Mouse (Mus musculus): Measurements from ENCODE around the gene I0C0044D17Rik. TPM values are rescaled to one million over a fixed set of nuclear protein-coding genes. Genes with fewer than 3 reads are reported as not detected.
"Not testable (repeated sequence)": the region's sequence is repeated elsewhere in the genome, so short reads cannot be mapped to it uniquely, and the experiment has no call there.

I0C0044D17Rik gene
- total RNA-seq (2021) = not detected
- long read RNA-seq, experiment 1 = 0 reads
- long read RNA-seq, experiment 2 = 0 reads

- DNase-seq = not testable (repeated sequence)
These were observed at the start of gene I0C0044D17Rik for GRCm38 (mm10) chr4:98823740-98824139. Gene I0C0044D17Rik (minus strand): TSS chr4:98823840.

DNA sequence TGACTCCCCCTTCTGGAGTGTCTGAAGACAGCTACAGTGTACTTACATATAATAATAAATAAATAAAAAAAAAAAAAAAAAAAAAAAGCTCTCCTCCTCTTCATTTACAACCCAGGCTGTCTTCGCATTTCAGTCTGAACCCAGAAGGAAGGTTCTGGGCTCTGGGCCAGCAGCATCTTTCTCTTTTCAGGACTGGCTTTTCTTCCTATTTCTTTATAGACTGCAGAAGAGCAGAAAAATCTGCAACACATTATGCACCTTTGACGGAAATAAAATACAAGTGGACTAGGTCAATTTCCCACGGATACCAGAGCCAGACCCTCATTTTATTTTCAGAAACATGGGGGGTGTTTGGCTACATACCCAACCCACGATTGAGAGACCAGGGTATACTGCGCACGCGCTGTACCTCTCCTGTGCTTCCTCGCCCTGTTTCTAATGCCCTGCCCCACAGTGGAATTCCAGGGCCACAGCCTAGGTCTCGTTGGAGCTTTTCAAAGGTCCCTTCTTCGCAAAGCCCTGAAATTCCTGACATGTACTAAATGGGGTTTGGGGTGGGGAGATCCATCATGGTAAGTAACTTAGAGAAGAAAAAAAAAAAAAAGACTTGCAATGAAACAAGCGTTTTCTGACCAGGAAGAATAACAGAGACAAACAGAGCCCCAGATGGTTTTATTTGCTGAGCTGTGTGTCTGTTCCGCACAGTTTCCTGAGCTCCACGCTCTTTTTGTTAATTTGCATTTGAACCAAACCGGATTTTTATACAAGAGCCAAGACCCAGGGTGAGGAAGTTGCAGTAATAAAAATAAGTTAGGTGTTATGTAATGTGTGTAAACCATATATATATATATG lies 42.0 kb upstream of the I0C0044D17Rik start:
- peak; percentile 39 for DNase-seq

DNA sequence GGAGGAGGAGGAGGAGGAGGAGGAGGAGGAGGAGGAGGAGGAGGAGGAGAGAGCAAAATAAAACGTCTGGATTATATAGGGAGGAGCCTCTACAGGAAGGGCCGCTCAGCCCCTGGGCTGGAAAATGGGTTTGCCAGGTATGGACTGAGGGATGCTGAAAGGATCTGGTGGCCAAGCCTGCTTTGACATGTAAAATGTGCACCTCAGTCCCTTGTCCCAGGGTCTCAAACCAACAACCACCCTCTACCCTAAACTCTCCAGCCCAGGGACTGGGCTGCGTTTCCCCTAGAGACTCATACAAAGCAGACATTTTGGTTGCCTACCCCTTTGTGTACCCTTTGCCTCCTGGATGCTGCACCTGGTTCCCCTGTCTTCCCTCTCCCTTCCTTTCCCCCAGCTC lies 40.9 kb upstream of the I0C0044D17Rik start:
- no peak for DNase-seq

DNA sequence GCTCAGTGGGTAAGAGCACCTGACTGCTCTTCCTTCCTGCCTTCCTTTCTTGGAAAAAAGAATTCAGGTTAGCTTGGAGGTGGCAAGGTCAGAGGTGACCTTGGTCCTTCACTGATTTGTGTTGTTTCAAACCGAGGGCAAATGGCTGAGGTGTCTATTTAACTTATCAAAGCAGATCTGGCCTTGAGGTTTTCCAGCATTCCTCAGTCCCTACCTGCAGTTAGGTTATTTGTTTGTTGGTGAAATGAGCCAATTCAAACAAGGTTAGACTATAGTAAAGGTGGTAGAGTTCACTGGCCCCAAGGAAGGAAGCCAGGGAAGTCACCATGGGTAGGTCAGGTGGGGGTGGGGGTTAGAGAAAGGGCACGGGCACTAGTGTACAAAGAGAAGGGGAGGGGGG lies 40.5 kb upstream of the I0C0044D17Rik start:
- DNase-seq = no peak

DNA sequence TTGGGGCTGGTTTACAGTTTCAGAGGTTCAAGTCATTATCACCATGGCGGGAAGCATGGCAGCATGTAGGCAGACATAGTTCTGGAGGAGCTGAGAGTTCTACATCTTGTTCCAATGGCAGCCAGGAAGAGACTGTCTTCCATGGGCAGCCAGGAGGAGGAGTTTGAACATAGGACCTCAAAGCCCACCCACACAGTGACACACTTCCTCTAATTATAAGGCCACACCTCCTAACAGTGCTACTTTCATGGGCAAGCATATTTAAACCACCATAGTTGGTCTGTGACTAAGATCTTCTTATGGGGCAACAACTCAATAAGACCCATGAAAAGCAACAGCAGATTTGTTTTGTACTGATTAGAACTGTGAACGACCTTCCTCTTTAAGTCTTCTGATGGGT lies 39.8 kb upstream of the I0C0044D17Rik start:
- no peak for DNase-seq

- DNase-seq = no peak
These were observed 34.7 kb upstream of the I0C0044D17Rik start for GRCm38 (mm10) chr4:98858151-98858855.

DNA sequence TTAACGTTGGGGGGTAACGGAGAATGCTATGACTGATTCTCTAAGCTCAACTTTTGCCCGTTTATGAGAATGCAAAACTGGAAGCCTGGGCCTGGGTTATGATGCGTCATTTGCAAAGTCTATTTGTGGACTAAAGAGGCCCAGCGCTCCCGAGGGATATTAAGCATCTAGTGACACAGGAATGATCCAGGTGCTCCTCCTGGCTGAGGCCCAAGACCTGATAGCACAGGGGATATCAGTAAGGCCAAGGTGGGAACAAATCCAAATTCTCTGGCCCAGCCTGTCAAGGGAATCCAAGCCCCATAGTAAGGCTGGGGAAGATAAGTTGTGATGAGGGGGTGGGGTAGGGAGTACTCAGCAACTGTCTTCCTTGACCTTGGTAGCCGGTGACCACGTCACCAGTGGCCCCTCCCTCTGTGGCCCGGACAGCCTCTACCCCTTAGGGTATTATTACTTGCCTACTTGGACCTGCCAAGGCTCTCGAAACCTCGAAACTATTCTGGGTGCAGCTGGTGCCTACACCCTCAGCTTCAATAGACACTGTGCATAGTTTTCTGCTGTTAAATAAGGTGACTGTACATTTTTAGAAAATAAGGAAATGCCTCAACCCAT lies 33.5 kb upstream of the I0C0044D17Rik start:
- no peak for DNase-seq

- DNase-seq = no peak
These were observed 30.3 kb upstream of the I0C0044D17Rik start for GRCm38 (mm10) chr4:98853926-98854325.

DNA sequence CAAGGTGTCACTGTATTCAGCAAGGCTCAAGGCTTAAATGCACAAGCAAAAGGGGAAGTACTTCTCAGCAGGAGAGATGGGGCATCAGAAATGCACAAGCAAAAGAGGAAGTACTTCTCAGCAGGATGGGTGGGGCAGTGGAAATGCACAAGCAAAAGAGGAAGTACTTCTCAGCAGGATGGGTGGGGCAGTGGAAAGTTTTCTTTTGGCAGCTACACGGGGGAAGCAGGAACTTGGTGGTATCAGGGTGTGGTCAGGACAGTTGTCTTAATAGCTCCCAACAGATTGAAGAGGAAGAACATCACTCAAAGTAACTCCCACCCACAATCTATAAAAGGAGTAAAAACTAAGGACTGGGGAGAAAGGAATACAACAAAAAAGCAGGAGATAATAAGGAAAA lies 26.8 kb upstream of the I0C0044D17Rik start:
- not testable (repeated sequence) for DNase-seq

DNA sequence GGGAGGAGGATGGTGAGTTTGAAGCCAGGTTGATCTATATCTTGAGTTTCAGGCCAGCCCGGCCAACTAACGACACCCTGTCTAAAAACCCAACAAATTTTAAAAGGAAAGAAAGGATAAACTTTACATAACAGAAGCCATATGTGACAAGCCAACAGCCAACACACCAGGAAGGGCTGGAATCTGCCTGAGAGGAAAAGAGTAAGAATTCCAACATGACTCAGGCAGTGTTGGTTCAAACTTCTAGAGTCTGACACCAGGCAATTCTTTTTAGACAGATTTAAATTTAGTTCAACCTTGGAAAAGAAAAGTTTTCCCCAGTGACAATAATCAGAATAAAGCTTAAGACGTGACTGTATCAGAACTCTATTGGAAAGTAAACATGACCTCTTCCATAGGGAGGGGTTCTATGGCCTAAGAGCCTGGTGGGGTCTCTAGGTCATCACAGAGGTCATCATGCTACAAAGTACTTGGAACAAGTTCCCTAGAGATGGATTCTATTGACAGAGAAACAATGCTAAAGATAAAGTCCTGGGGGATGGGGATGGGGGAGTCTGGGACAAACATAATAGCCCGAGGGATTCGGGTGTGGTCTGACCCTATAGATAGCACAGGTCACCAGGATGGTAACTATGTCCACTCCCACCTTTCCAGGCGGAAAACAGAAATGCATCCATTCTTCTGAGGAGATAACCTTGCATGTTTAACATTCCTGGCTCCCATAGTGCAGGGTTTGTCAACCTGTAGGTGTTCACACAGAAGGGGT lies 23.7 kb upstream of the I0C0044D17Rik start:
- DNase-seq = no peak

DNA sequence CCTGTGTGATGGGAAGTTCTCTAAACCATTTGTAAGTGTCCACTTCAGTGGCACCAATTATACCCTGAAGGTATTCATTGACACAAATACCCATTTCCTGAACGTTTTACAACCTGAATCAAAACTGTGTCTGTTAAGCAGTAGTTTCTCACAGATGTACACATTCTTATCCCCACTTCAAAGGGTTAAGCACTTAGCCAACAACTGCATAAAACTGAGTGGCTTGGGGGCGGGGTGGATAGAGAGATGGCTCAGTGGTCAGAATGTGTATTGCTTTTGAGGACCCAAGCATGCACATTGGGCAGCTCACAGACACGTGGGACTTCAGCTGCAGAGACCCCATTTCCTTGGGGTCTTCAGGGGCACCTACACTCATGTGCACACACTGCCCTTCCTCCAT lies 22.8 kb upstream of the I0C0044D17Rik start:
- no peak for DNase-seq

- DNase-seq = no peak
These were observed 22.1 kb upstream of the I0C0044D17Rik start for GRCm38 (mm10) chr4:98845687-98846125.

GRCm38 (mm10) chr4:98845201-98845600 lies 21.6 kb upstream of the I0C0044D17Rik start:
- no peak for DNase-seq

DNA sequence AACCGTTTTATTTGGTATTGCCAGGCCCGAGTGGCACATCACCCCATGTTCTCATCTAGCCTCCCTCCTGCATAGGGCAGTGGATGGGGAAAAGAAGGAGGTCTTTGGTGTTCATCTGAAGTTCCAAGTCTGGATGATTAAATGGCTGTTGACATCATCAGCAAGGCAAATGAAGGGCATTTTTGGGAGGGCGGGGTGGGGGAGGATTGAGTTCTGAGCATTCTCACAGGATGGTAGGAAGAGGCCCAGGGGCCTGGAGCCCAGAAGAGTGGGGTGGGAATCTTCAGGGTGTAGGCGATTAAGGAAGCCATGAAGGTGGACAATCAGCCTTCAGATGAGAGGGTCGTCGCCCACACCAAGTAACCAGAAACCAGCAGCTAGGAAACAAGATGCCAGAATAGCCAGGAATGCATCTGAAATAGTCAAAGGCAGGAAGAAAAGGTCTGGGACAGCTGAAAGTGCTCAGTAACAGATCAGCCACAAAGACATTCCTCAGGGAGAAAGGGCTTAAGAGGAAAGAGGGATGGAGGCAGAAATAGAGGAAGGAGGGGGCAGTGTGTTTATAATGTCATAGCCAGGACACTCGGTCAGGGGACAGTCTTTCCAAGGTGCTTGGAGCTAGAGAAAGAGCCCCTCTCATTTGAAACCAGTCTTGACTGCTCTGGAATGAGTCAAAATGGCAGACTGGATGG lies 20.4 kb upstream of the I0C0044D17Rik start:
- no peak for DNase-seq

GRCm38 (mm10) chr4:98841251-98841650 lies 17.6 kb upstream of the I0C0044D17Rik start:
- DNase-seq = not testable (repeated sequence)

- no peak for DNase-seq
These were observed 16.9 kb upstream of the I0C0044D17Rik start for GRCm38 (mm10) chr4:98840526-98840925.

DNA sequence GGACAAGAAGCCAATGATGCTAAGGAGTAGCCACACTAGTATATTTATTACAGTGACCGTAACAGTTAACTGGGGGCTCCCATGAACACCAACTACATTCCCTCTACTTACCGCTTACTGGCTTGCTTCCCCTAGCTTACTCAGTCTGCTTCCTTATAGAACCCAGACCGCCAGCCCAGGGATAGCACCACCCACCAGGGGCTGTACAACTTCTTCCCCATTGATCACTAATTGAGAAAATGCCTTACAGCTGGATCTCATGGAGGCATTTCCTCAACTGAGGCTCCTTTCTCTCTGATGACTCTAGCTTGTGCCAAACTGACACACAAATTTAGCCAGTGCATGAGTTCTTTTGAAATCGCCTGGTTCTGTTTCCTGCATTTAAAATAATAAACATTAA lies 15.3 kb upstream of the I0C0044D17Rik start:
- DNase-seq = no peak

GRCm38 (mm10) chr4:98837715-98838505 lies 14.3 kb upstream of the I0C0044D17Rik start:
- no peak for DNase-seq

DNA sequence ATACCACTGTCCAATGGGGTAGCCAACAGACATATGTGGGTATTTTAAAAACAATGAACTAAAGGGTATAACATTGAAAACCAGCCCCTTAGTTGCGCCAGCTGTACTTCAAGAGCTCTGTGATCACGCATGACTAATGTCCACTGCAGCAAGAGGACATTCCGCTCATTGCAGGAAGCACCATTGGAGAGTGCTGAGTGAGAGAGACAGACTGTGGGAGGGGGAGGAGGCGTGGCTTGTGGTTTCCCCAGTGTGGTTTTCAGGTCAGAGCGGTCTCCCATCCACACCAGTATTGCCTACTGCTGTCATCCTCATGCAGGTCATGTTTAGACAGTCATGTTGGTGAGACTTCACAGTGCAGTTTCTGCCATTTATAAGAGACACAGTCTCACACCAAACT lies 12.9 kb upstream of the I0C0044D17Rik start:
- DNase-seq = no peak

DNA sequence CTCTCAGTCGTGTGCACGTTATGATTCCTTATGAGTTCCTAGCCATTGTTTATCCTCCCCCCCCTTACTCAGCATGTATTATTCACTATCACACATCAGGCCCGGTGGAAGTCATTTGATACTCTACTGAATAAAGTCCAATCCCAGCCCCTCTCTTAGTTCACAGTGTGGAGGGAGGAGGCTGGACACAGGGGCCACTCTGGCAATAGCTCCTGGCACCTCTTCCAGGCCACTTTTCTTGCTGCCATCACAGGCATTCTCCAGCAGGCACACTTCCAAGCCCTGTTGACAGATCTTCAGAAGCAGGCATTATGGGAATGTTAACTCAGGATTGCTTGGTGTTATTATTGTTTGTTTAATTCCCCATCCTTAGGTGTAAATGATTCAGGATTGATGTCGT lies 11.1 kb upstream of the I0C0044D17Rik start:
- no peak for DNase-seq

DNA sequence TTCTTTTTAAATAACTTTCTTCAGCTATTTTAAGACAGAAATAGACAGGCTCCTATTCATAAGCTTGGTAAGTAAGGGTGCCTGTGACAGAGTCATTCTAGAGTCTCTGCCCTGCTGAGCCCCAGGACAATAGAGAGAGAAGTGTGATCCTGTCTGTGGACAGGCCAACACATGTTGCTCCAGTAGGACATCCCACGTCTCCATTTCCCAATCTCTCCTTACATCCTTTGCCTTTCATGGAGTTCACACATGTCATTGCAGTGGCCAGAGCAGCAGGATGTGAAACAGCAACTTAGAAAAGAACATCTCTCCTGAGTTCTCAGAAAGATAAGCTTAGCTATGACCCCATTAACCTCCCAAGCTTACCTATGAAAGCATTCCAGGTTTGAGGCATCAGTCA lies 8.1 kb upstream of the I0C0044D17Rik start:
- DNase-seq = no peak
